Mouse (Mus musculus) skeletal muscle tissue, adult 2 months (tissue): ENCODE results near the gene Gng13.
"Not testable (repeated sequence)": the region's sequence is repeated elsewhere in the genome, so short reads cannot be mapped to it uniquely, and the experiment has no call there.

Experiments used
- DNase-seq: peaks from one replicate; pipeline ENCODE4 v3.0.0-alpha.2; 2012; ENCODE audit warnings: low read depth, low spot score

The Gng13 gene

GRCm38 (mm10) chr17:25732082-25732481, 15.1 kb downstream of the Gng13 start:
- peak; percentile 74 for DNase-seq

- DNase-seq: no peak
Observed at GRCm38 (mm10) chr17:25735246-25735645, 18.3 kb downstream of the Gng13 start.

GRCm38 (mm10) chr17:25735745-25736144, 18.8 kb downstream of the Gng13 start, which contains the start of gene Mslnl:
Mslnl (plus strand) TSS chr17:25736042.
- DNase-seq: no peak

- no peak for DNase-seq
Observed at GRCm38 (mm10) chr17:25738861-25739260, 21.9 kb downstream of the Gng13 start.

- not testable (repeated sequence) for DNase-seq
Observed at GRCm38 (mm10) chr17:25741471-25741870, 24.5 kb downstream of the Gng13 start.

GRCm38 (mm10) chr17:25743831-25744230, 26.9 kb downstream of the Gng13 start:
- DNase-seq: no peak

GRCm38 (mm10) chr17:25744311-25744710, 27.3 kb downstream of the Gng13 start:
- no peak for DNase-seq

GRCm38 (mm10) chr17:25748238-25748637, 31.3 kb downstream of the Gng13 start:
- DNase-seq: no peak

- no peak for DNase-seq
Observed at GRCm38 (mm10) chr17:25749314-25749713, 32.3 kb downstream of the Gng13 start.

- DNase-seq: no peak
Observed at GRCm38 (mm10) chr17:25751446-25751845, 34.5 kb downstream of the Gng13 start.

- DNase-seq: no peak
Observed at GRCm38 (mm10) chr17:25754241-25754640, 37.3 kb downstream of the Gng13 start, which contains the start of gene Msln. Msln (minus strand) TSS chr17:25754378.

- DNase-seq: no peak
Observed at GRCm38 (mm10) chr17:25755086-25755485, 38.1 kb downstream of the Gng13 start.

- DNase-seq: no peak
Observed at GRCm38 (mm10) chr17:25755627-25756377, 38.8 kb downstream of the Gng13 start.

- DNase-seq: no peak
Observed at GRCm38 (mm10) chr17:25756378-25757242, 39.6 kb downstream of the Gng13 start.

GRCm38 (mm10) chr17:25757691-25758090, 40.7 kb downstream of the Gng13 start:
- no peak for DNase-seq

GRCm38 (mm10) chr17:25760148-25760547, 43.2 kb downstream of the Gng13 start:
- no peak for DNase-seq

- no peak for DNase-seq
Observed at GRCm38 (mm10) chr17:25761561-25761970, 44.6 kb downstream of the Gng13 start.

- no peak for DNase-seq
Observed at GRCm38 (mm10) chr17:25762591-25762990, 45.6 kb downstream of the Gng13 start.

- DNase-seq: no peak
Observed at GRCm38 (mm10) chr17:25765886-25766285, 48.9 kb downstream of the Gng13 start.
